ENCODE assay signal across 15 mouse cellular contexts in genomic region chr9:23030546-23030945, GRCm38 (mm10).
DNase-seq lines count a peak whose midpoint lies in the region; ATAC-seq and TF ChIP-seq lines count a peak whose summit lies in the region.
"Had no signal": no experiment of that assay in that cellular context is flagged by ENCODE, and none has a peak within 500 bp of the region (broad histone marks: within the 10 kb centered on the region; RNA-seq: fewer than 3 reads in every experiment).

No protein-coding gene starts in this region.

- peak overlapping the region; percentile 25; the same call in 1 of the 2 replicates for H3K27ac ChIP-seq in lung, embryonic 14.5 days (ENCODE audit: low read depth)
- no peak overlapping the region for H3K27ac ChIP-seq in left cerebral cortex, adult 2 months
- H3K27ac ChIP-seq: neural tube, embryonic 15.5 days had no signal

- no peak for TF ChIP-seq POLR2A in lung, adult 2 months (IDR thresholded peaks at IDR 0.05; ENCODE audit: borderline replicate concordance, extremely low read depth, low read depth, low read length)

- TF ChIP-seq CTCF in lung, embryonic 14.5 days (IDR thresholded peaks at IDR 0.05; ENCODE audit: low read depth) = no peak
- TF ChIP-seq CTCF in lung, adult 2 months (IDR thresholded peaks at IDR 0.05; ENCODE audit: insufficient read depth, low read length) = no peak
- no peak for TF ChIP-seq CTCF in left cerebral cortex, adult 2 months (IDR thresholded peaks at IDR 0.05)

- no peak overlapping the region for H3K4me2 ChIP-seq in lung, embryonic 14.5 days
- H3K4me2 ChIP-seq: neural tube, embryonic 15.5 days had no signal

- no peaks in the 10 kb centered on the region for H3K36me3 ChIP-seq in lung, embryonic 14.5 days (ENCODE audit: insufficient read depth)
- H3K36me3 ChIP-seq: hindbrain, embryonic 10.5 days; neural tube, embryonic 15.5 days had no signal

- 19% methylated on average over 2 of the region's 2 CpGs for WGBS in lung, embryonic 14.5 days
- 17% methylated on average over 2 of the region's 2 CpGs for WGBS in lung, adult 2 months

- peak; percentile 39 for DNase-seq in adrenal gland, adult 2 months
- DNase-seq in adrenal gland, postnatal 25 days = no peak
- DNase-seq in lung, embryonic 14.5 days = peak; percentile 56
- no peak for DNase-seq in lung, adult 2 months
- peak; percentile 24 for DNase-seq in kidney, adult 9 months
- DNase-seq in lung, postnatal 14 days = peak; percentile 14
- no peak for DNase-seq in left cerebral cortex, adult 9 months (ENCODE audit: low spot score in 2 of 2)
- DNase-seq in left cerebral cortex, adult 2 months (ENCODE audit: extremely low spot score in 1 of 2, low spot score in 2 of 2) = no peak
- DNase-seq: cerebellum, adult 11-12 months; right cerebral cortex, adult 18-20 months; thymus, adult 18-20 months had no signal

- intact Hi-C loops in left cerebral cortex, adult 2 months (cut with DNase I) = no loop called here

- H3K4me3 ChIP-seq in lung, embryonic 14.5 days (ENCODE audit: low read depth, low read length) = no peak overlapping the region
- H3K4me3 ChIP-seq in lung, adult 2 months (replicated peaks; ENCODE audit: extremely low read depth, low read depth, low read length) = no peak overlapping the region
- H3K4me3 ChIP-seq in left cerebral cortex, adult 2 months = no peak overlapping the region
- H3K4me3 ChIP-seq: hindbrain, embryonic 10.5 days; neural tube, embryonic 15.5 days had no signal

- peaks cover 5% of the 10 kb centered on the region for H3K4me1 ChIP-seq in lung, embryonic 14.5 days (ENCODE audit: insufficient read depth)
- peaks cover 4% of the 10 kb centered on the region; the same call in 1 of the 2 replicates for H3K4me1 ChIP-seq in lung, adult 2 months (ENCODE audit: control insufficient read depth, insufficient read depth, low read length)

- H3K9me3 ChIP-seq in lung, embryonic 14.5 days (ENCODE audit: low read depth, low read length) = no peaks in the 10 kb centered on the region
- H3K9me3 ChIP-seq: hindbrain, embryonic 10.5 days; neural tube, embryonic 15.5 days had no signal

- ATAC-seq in lung, embryonic 14.5 days (ENCODE audit: insufficient read depth) = no peak
- ATAC-seq: intestine, embryonic 16.5 days; midbrain, embryonic 16.5 days had no signal

- no peaks in the 10 kb centered on the region for H3K27me3 ChIP-seq in lung, embryonic 14.5 days (ENCODE audit: insufficient read depth, low read length)

- H3K9ac ChIP-seq in lung, embryonic 14.5 days = no peak overlapping the region
- H3K9ac ChIP-seq: neural tube, embryonic 15.5 days had no signal

Comparison
In these comparisons a context has a peak if more than half of its experiments do, and no peak if none do; other contexts are left out.
1. DNase-seq: peak in adrenal gland, adult 2 months (single experiment), lung, embryonic 14.5 days (single experiment), kidney, adult 9 months (single experiment) and lung, postnatal 14 days (single experiment); none in adrenal gland, postnatal 25 days (single experiment), lung, adult 2 months (single experiment), left cerebral cortex, adult 9 months (0 of 2) and left cerebral cortex, adult 2 months (0 of 2).